In genomic region chr10:46016295-46016694, GRCm38 (mm10) we compare ENCODE assay signal across 13 mouse cellular contexts.
DNase-seq lines count a peak whose midpoint lies in the region; ATAC-seq and TF ChIP-seq lines count a peak whose summit lies in the region.
"Had no signal": no experiment of that assay in that cellular context is flagged by ENCODE, and none has a peak within 500 bp of the region (broad histone marks: within the 10 kb centered on the region; RNA-seq: fewer than 3 reads in every experiment).

No protein-coding gene starts in this region.

- no peak overlapping the region for H3K4me2 ChIP-seq in limb, embryonic 13.5 days (replicated peaks)
- no peak overlapping the region for H3K4me2 ChIP-seq in lung, postnatal 0 days (replicated peaks; ENCODE audit: low read depth, low read length)

- TF ChIP-seq EP300 in lung, postnatal 0 days (IDR thresholded peaks at IDR 0.05): no peak

- no peaks in the 10 kb centered on the region; the same call in 1 of the 2 replicates for H3K27me3 ChIP-seq in limb, embryonic 13.5 days
- no peaks in the 10 kb centered on the region for H3K27me3 ChIP-seq in lung, postnatal 0 days (replicated peaks; ENCODE audit: insufficient read depth, low read length)

- peak; percentile 76 for ATAC-seq in limb, embryonic 13.5 days (ENCODE audit: low FRiP score, low read depth)
- no peak for ATAC-seq in lung, postnatal 0 days
- ATAC-seq: intestine, embryonic 16.5 days had no signal

- TF ChIP-seq CTCF in lung, postnatal 0 days (IDR thresholded peaks at IDR 0.05): no peak

- 30% methylated on average over 5 of the region's 5 CpGs for WGBS in limb, embryonic 13.5 days
- 52% methylated on average over 5 of the region's 5 CpGs for WGBS in lung, postnatal 0 days

- H3K9ac ChIP-seq in limb, embryonic 13.5 days: no peak overlapping the region
- H3K9ac ChIP-seq in lung, postnatal 0 days (replicated peaks; ENCODE audit: low read depth): no peak overlapping the region

- peak; percentile 6 to 33 for DNase-seq in cerebellum, postnatal 25 days
- no peak for DNase-seq in cerebellum, adult 9-11 months
- peak; percentile 59 for DNase-seq in left cerebral cortex, postnatal 4 days
- DNase-seq in left cerebral cortex, postnatal 36 days (ENCODE audit: low spot score in 2 of 2): no peak
- peak; percentile 57 for DNase-seq in brain, adult 2 months (ENCODE audit: low read depth, low spot score)
- DNase-seq in lung, postnatal 0 days (ENCODE audit: low spot score): no peak
- DNase-seq in kidney, postnatal 25 days: no peak
- DNase-seq: cerebellum, adult 18-20 months; kidney, postnatal 14 days; lung, adult 18-20 months had no signal

- H3K4me1 ChIP-seq in limb, embryonic 13.5 days: peaks cover 11% of the 10 kb centered on the region
- H3K4me1 ChIP-seq in lung, postnatal 0 days (ENCODE audit: insufficient read depth, low read depth, low read length): no peaks in the 10 kb centered on the region

- H3K4me3 ChIP-seq in limb, embryonic 13.5 days: no peak overlapping the region
- H3K4me3 ChIP-seq in lung, postnatal 0 days (ENCODE audit: low read depth, low read length): no peak overlapping the region
- H3K4me3 ChIP-seq: myocyte had no signal

- intact Hi-C loops in left cerebral cortex, postnatal 4 days (cut with DNase I): no loop called here
- intact Hi-C loops in left cerebral cortex, postnatal 36 days (cut with DNase I): no loop called here

- H3K27ac ChIP-seq in limb, embryonic 13.5 days: peak overlapping the region; percentile 55; the same call in 1 of the 2 replicates
- H3K27ac ChIP-seq in lung, postnatal 0 days (ENCODE audit: low read length): no peak overlapping the region

- no peaks in the 10 kb centered on the region for H3K9me3 ChIP-seq in limb, embryonic 13.5 days
- no peaks in the 10 kb centered on the region for H3K9me3 ChIP-seq in lung, postnatal 0 days (ENCODE audit: low read length)

- H3K36me3 ChIP-seq in limb, embryonic 13.5 days: no peaks in the 10 kb centered on the region
- H3K36me3 ChIP-seq in lung, postnatal 0 days (ENCODE audit: insufficient read depth, low read length): no peaks in the 10 kb centered on the region

Comparison
In these comparisons a context has a peak if more than half of its experiments do, and no peak if none do; other contexts are left out.
1. DNase-seq: peak in cerebellum, postnatal 25 days (2 of 2), left cerebral cortex, postnatal 4 days (single experiment) and brain, adult 2 months (single experiment); none in cerebellum, adult 9-11 months (single experiment), left cerebral cortex, postnatal 36 days (0 of 2), lung, postnatal 0 days (single experiment) and kidney, postnatal 25 days (0 of 2).